Mouse (Mus musculus) stomach, embryonic 14.5 days (tissue): Measurements from ENCODE around the gene Tm4sf1. TPM values are rescaled to one million over a fixed set of nuclear protein-coding genes. Genes with fewer than 3 reads are reported as not detected.
A peak's percentile ranks its signal among the peaks of the same experiment; 100 is the strongest.

ENCODE experiments used
- ATAC-seq: fragments of 200-750 bp; cut with Nextera tagmentation; 2 replicates; pipeline ENCODE4 v1.8.0; 2017; ENCODE audit warnings: low read depth, moderate TSS enrichment; ENCODE audit not compliant: insufficient number of reproducible peaks, insufficient read depth, low FRiP score
- H3K27ac ChIP-seq: fragments of 300-500 bp; sonication (generic); 2 replicates; pipeline ENCODE4 v1.5.1; 2014; ENCODE audit warnings: mild to moderate bottlenecking, low read length, moderate library complexity, mixed read lengths
- H3K27me3 ChIP-seq: fragments of 300-500 bp; sonication (generic); 2 replicates; pipeline ENCODE4 v1.6.1; 2014; ENCODE audit warnings: low read length, control low read depth, mixed read lengths; ENCODE audit not compliant: control insufficient read depth, insufficient read depth
- H3K36me3 ChIP-seq: fragments of 300-500 bp; sonication (generic); 2 replicates; pipeline ENCODE4 v1.6.1; 2014; ENCODE audit warnings: mild to moderate bottlenecking, control low read depth, low read length, moderate library complexity, mixed read lengths; ENCODE audit not compliant: control insufficient read depth, insufficient read depth
- H3K4me1 ChIP-seq: fragments of 300-500 bp; sonication (generic); 2 replicates; pipeline ENCODE4 v1.6.1; 2014; ENCODE audit warnings: low read length, control low read depth, mixed read lengths; ENCODE audit not compliant: control insufficient read depth, insufficient read depth
- H3K4me2 ChIP-seq: fragments of 300-500 bp; sonication (generic); replicated peaks from 2 replicates; pipeline ENCODE4 v1.6.1; 2014; ENCODE audit warnings: low read depth, low read length, control low read depth
- H3K4me3 ChIP-seq: fragments of 300-500 bp; sonication (generic); 2 replicates; pipeline ENCODE4 v1.5.1; 2014; ENCODE audit warnings: low read depth, low read length, control low read depth
- H3K9ac ChIP-seq: fragments of 300-500 bp; sonication (generic); replicated peaks from 2 replicates; pipeline ENCODE4 v1.6.1; 2014; ENCODE audit warnings: low read depth, mild to moderate bottlenecking, control low read depth, low read length, moderate library complexity, mixed read lengths
- H3K9me3 ChIP-seq: fragments of 300-500 bp; sonication (generic); 2 replicates; pipeline ENCODE4 v1.6.1; 2016; ENCODE audit warnings: low read depth, low read length, control low read depth; ENCODE audit not compliant: control insufficient read depth
- WGBS: fragments of 180-500 bp; shearing (Covaris S2); extraction: QIAGEN DNeasy Blood & Tissue Kit; methylation state at CpG from one replicate; pipeline ENCODE4 v1.1.7; 2014; 5-methylcytosine and 5-hydroxymethylcytosine counted together
- polyA plus RNA-seq: library from polyadenylated mRNA; unstranded; fragments of >200 nt; fragmentation: Nextera tagmentation; extraction: Ambion mirVana; gene quantifications from 2 replicates; pipeline ENCODE4 v1.2.1, GENCODE M21; 2014

Gene Tm4sf1
- polyA plus RNA-seq, 1 experiment from 2014 or later: 46.2 TPM

GRCm38 (mm10) chr3:57294742-57295525 lies 6.9 kb downstream of the Tm4sf1 start:
- Histone ChIP-seq H3K27me3 (no peaks in the 10 kb centered on the region), H3K27ac (peak overlapping the region; percentile 66; the same call in 1 of the 2 replicates), H3K9ac (no peak overlapping the region), H3K36me3 (no peaks in the 10 kb centered on the region), H3K4me1 (peaks cover 12% of the 10 kb centered on the region; the same call in 1 of the 2 replicates), H3K9me3 (no peaks in the 10 kb centered on the region), H3K4me2 (no peak overlapping the region), H3K4me3 (no peak overlapping the region)
- WGBS: 56% methylated on average over 21 of the region's 21 CpGs
- ATAC-seq: peak; percentile 21

GRCm38 (mm10) chr3:57293925-57294324 lies 7.9 kb downstream of the Tm4sf1 start:
- no peak overlapping the region for H3K4me2 ChIP-seq
- H3K36me3 ChIP-seq: no peaks in the 10 kb centered on the region
- no peaks in the 10 kb centered on the region for H3K9me3 ChIP-seq
- H3K27ac ChIP-seq: peak overlapping the region; percentile 21; the same call in 1 of the 2 replicates
- no peak for ATAC-seq
- peaks cover 12% of the 10 kb centered on the region for H3K4me1 ChIP-seq
- no peak overlapping the region for H3K4me3 ChIP-seq
- no peak overlapping the region for H3K9ac ChIP-seq
- WGBS: 42% methylated on average over 4 of the region's 4 CpGs
- H3K27me3 ChIP-seq: no peaks in the 10 kb centered on the region

- no peak for ATAC-seq
- no peak overlapping the region for H3K27ac ChIP-seq
- no peaks in the 10 kb centered on the region for H3K27me3 ChIP-seq
- no peaks in the 10 kb centered on the region for H3K36me3 ChIP-seq
- H3K4me3 ChIP-seq: no peak overlapping the region
- no peak overlapping the region for H3K9ac ChIP-seq
- peaks cover 12% of the 10 kb centered on the region for H3K4me1 ChIP-seq
- no peaks in the 10 kb centered on the region for H3K9me3 ChIP-seq
- no peak overlapping the region for H3K4me2 ChIP-seq
- WGBS: 72% methylated on average over 11 of the region's 11 CpGs
Measured at GRCm38 (mm10) chr3:57292826-57293225, 9.0 kb downstream of the Tm4sf1 start.

- Histone ChIP-seq H3K9me3 (no peaks in the 10 kb centered on the region), H3K4me2 (no peak overlapping the region), H3K9ac (no peak overlapping the region), H3K4me3 (no peak overlapping the region), H3K36me3 (no peaks in the 10 kb centered on the region), H3K4me1 (no peaks in the 10 kb centered on the region; the same call in 1 of the 2 replicates), H3K27ac (peak overlapping the region; percentile 21; the same call in 1 of the 2 replicates), H3K27me3 (no peaks in the 10 kb centered on the region)
- ATAC-seq: no peak
- 80% methylated on average over 1 of the region's 1 CpGs for WGBS
Measured at GRCm38 (mm10) chr3:57288944-57289491, 12.8 kb downstream of the Tm4sf1 start.

GRCm38 (mm10) chr3:57287854-57288720 lies 13.7 kb downstream of the Tm4sf1 start:
- Histone ChIP-seq H3K4me1 (no peaks in the 10 kb centered on the region; the same call in 1 of the 2 replicates), H3K4me2 (no peak overlapping the region), H3K27ac (peak overlapping the region; percentile 61; the same call in 1 of the 2 replicates), H3K36me3 (no peaks in the 10 kb centered on the region), H3K4me3 (no peak overlapping the region), H3K27me3 (no peaks in the 10 kb centered on the region), H3K9me3 (no peaks in the 10 kb centered on the region), H3K9ac (no peak overlapping the region)
- 53% methylated on average over 7 of the region's 7 CpGs for WGBS
- no peak for ATAC-seq

- Histone ChIP-seq H3K4me2 (no peak overlapping the region), H3K9ac (no peak overlapping the region), H3K36me3 (no peaks in the 10 kb centered on the region), H3K4me3 (no peak overlapping the region), H3K27me3 (no peaks in the 10 kb centered on the region), H3K4me1 (no peaks in the 10 kb centered on the region; the same call in 1 of the 2 replicates), H3K27ac (no peak overlapping the region; the same call in 1 of the 2 replicates), H3K9me3 (no peaks in the 10 kb centered on the region)
- WGBS: 36% methylated on average over 4 of the region's 4 CpGs
- ATAC-seq: peak; percentile 46; the same call in 1 of the 2 replicates
Measured at GRCm38 (mm10) chr3:57287438-57287837, 14.3 kb downstream of the Tm4sf1 start.

GRCm38 (mm10) chr3:57278225-57278624 lies 23.6 kb downstream of the Tm4sf1 start:
- H3K4me1 ChIP-seq: no peaks in the 10 kb centered on the region
- no peaks in the 10 kb centered on the region for H3K9me3 ChIP-seq
- H3K27ac ChIP-seq: no peak overlapping the region
- H3K4me3 ChIP-seq: no peak overlapping the region
- WGBS: 88% methylated on average over 4 of the region's 4 CpGs
- H3K4me2 ChIP-seq: no peak overlapping the region
- no peaks in the 10 kb centered on the region for H3K36me3 ChIP-seq
- H3K9ac ChIP-seq: no peak overlapping the region
- H3K27me3 ChIP-seq: no peaks in the 10 kb centered on the region
- peak; percentile 37; the same call in 1 of the 2 replicates for ATAC-seq

- H3K4me3 ChIP-seq: no peak overlapping the region
- no peak overlapping the region for H3K4me2 ChIP-seq
- no peak overlapping the region for H3K9ac ChIP-seq
- 67% methylated on average over 5 of the region's 5 CpGs for WGBS
- H3K9me3 ChIP-seq: no peaks in the 10 kb centered on the region
- no peak overlapping the region for H3K27ac ChIP-seq
- H3K4me1 ChIP-seq: no peaks in the 10 kb centered on the region
- H3K36me3 ChIP-seq: no peaks in the 10 kb centered on the region
- no peaks in the 10 kb centered on the region for H3K27me3 ChIP-seq
- no peak for ATAC-seq
Measured at GRCm38 (mm10) chr3:57277453-57277852, 24.3 kb downstream of the Tm4sf1 start.
